Comparison of ENCODE assay signal across 8 mouse cellular contexts in genomic region chr4:136139326-136140110, GRCm38 (mm10). TPM values are rescaled to one million over a fixed set of nuclear protein-coding genes. Genes with fewer than 3 reads are reported as not detected.
DNase-seq lines count a peak whose midpoint lies in the region; ATAC-seq lines count a peak whose summit lies in the region.

No protein-coding gene starts in this region.

- no peak for ATAC-seq in embryonic facial prominence, embryonic 15.5 days (ENCODE audit: insufficient number of reproducible peaks, low FRiP score, low TSS enrichment, low read depth)
- no peak for ATAC-seq in forebrain, embryonic 16.5 days
- ATAC-seq in midbrain, embryonic 13.5 days, result no peak
- ATAC-seq in erythroblast, adult 5-6 weeks (replicated peaks; ENCODE audit: low FRiP score, poor library complexity, severe bottlenecking), result no peak

- peak overlapping the region; percentile 45 for H3K4me2 ChIP-seq in embryonic facial prominence, embryonic 15.5 days (replicated peaks)
- H3K4me2 ChIP-seq in forebrain, embryonic 16.5 days (ENCODE audit: low read length), result no peak overlapping the region; the same call in 1 of the 2 replicates
- H3K4me2 ChIP-seq in midbrain, embryonic 13.5 days (replicated peaks), result no peak overlapping the region

- H3K9me3 ChIP-seq in embryonic facial prominence, embryonic 15.5 days (replicated peaks), result no peaks in the 10 kb centered on the region
- H3K9me3 ChIP-seq in forebrain, embryonic 16.5 days (ENCODE audit: control insufficient read depth, low read length), result no peaks in the 10 kb centered on the region
- H3K9me3 ChIP-seq in midbrain, embryonic 13.5 days, result no peaks in the 10 kb centered on the region

- peak; percentile 29 for DNase-seq in kidney, adult 18-20 months
- DNase-seq in c-Kit-positive CD71-positive TER-119-positive erythroid progenitor cells, embryonic 14.5 days (ENCODE audit: low spot score), result no peak
- no peak for DNase-seq in urinary bladder, postnatal 36 days (ENCODE audit: low spot score in 2 of 2)
- no peak for DNase-seq in cerebellum, postnatal 14 days

- no peak overlapping the region for H3K9ac ChIP-seq in embryonic facial prominence, embryonic 15.5 days
- H3K9ac ChIP-seq in forebrain, embryonic 16.5 days (replicated peaks; ENCODE audit: low read depth, low read length), result no peak overlapping the region
- H3K9ac ChIP-seq in midbrain, embryonic 13.5 days (replicated peaks), result no peak overlapping the region

- H3K4me1 ChIP-seq in embryonic facial prominence, embryonic 15.5 days, result peaks cover 69% of the 10 kb centered on the region
- H3K4me1 ChIP-seq in forebrain, embryonic 16.5 days (replicated peaks; ENCODE audit: control insufficient read depth, insufficient read depth, low read length), result peaks cover 48% of the 10 kb centered on the region
- H3K4me1 ChIP-seq in midbrain, embryonic 13.5 days (replicated peaks), result peaks cover 76% of the 10 kb centered on the region

- H3K36me3 ChIP-seq in embryonic facial prominence, embryonic 15.5 days, result no peaks in the 10 kb centered on the region
- H3K36me3 ChIP-seq in forebrain, embryonic 16.5 days (ENCODE audit: control insufficient read depth, insufficient read depth), result no peaks in the 10 kb centered on the region
- H3K36me3 ChIP-seq in midbrain, embryonic 13.5 days, result no peaks in the 10 kb centered on the region

- peak overlapping the region; percentile 98 for H3K27ac ChIP-seq in embryonic facial prominence, embryonic 15.5 days (replicated peaks)
- H3K27ac ChIP-seq in forebrain, embryonic 16.5 days (ENCODE audit: low read length), result peak overlapping the region; percentile 21; the same call in 1 of the 2 replicates
- H3K27ac ChIP-seq in midbrain, embryonic 13.5 days, result peak overlapping the region; percentile 82

- peak overlapping the region; percentile 25 for H3K4me3 ChIP-seq in embryonic facial prominence, embryonic 15.5 days (replicated peaks)
- no peak overlapping the region for H3K4me3 ChIP-seq in forebrain, embryonic 16.5 days (replicated peaks; ENCODE audit: low read length)
- no peak overlapping the region for H3K4me3 ChIP-seq in midbrain, embryonic 13.5 days (replicated peaks)

- WGBS in embryonic facial prominence, embryonic 15.5 days, result 43% methylated on average over 17 of the region's 17 CpGs
- 59% methylated on average over 17 of the region's 17 CpGs for WGBS in forebrain, embryonic 16.5 days
- 51% methylated on average over 17 of the region's 17 CpGs for WGBS in midbrain, embryonic 13.5 days

- no peaks in the 10 kb centered on the region for H3K27me3 ChIP-seq in embryonic facial prominence, embryonic 15.5 days
- H3K27me3 ChIP-seq in forebrain, embryonic 16.5 days (replicated peaks; ENCODE audit: control insufficient read depth, insufficient read depth, low read length), result peaks cover 7% of the 10 kb centered on the region; the same call in 1 of the 2 replicates
- no peaks in the 10 kb centered on the region; the same call in 1 of the 2 replicates for H3K27me3 ChIP-seq in midbrain, embryonic 13.5 days

RNA-seq across cellular contexts. Expression of gene Id3, which starts 3.8 kb away (rescaled TPM):
- 432 and 441 TPM in 2 replicates for polyA plus RNA-seq in embryonic facial prominence, embryonic 15.5 days (2015; fragmentation: Nextera tagmentation; extraction: Ambion mirVana)
- 85.1 and 102 TPM in 2 replicates for polyA plus RNA-seq in forebrain, embryonic 16.5 days (2015; fragmentation: Nextera tagmentation; extraction: Ambion mirVana)
- polyA plus RNA-seq in midbrain, embryonic 13.5 days (2015; fragmentation: Nextera tagmentation; extraction: Ambion mirVana), result 175 and 214 TPM in 2 replicates
- total RNA-seq in erythroblast, adult 5-6 weeks (2015; ENCODE audit: low replicate concordance), result not detected in 2 replicates
- not detected in 2 replicates for total RNA-seq in erythroblast, adult 5-6 weeks (2017; ENCODE audit: low replicate concordance)

RNA-seq across cellular contexts. Expression of gene E2f2, which starts 32.7 kb away (rescaled TPM):
- 10.1 and 12.5 TPM in 2 replicates for polyA plus RNA-seq in embryonic facial prominence, embryonic 15.5 days (2015; fragmentation: Nextera tagmentation; extraction: Ambion mirVana)
- 3.9 and 4.3 TPM in 2 replicates for polyA plus RNA-seq in forebrain, embryonic 16.5 days (2015; fragmentation: Nextera tagmentation; extraction: Ambion mirVana)
- 3.8 and 4.0 TPM in 2 replicates for polyA plus RNA-seq in midbrain, embryonic 13.5 days (2015; fragmentation: Nextera tagmentation; extraction: Ambion mirVana)
- total RNA-seq in erythroblast, adult 5-6 weeks (2015; ENCODE audit: low replicate concordance), result 226 and 246 TPM in 2 replicates
- 344 and 364 TPM in 2 replicates for total RNA-seq in erythroblast, adult 5-6 weeks (2017; ENCODE audit: low replicate concordance)

Comparison
In these comparisons a context has a peak if more than half of its experiments do, and no peak if none do; other contexts are left out.
1. H3K27ac ChIP-seq: peak in every context shown above with its lines; median percentile 98 in embryonic facial prominence, embryonic 15.5 days; 82 in midbrain, embryonic 13.5 days; 21 in forebrain, embryonic 16.5 days.